Mouse (Mus musculus) MEL-GATA-1-ER (cell line): ENCODE measurements around the gene Xdh.

ENCODE experiments used
- DNase-seq: peaks from one replicate; pipeline ENCODE4 v3.0.0-alpha.2; 2012; ENCODE audit warnings: low read depth; ENCODE audit errors: extremely low read depth

Gene Xdh

GRCm38 (mm10) chr17:73950062-73950735 is at the start of gene Xdh:
Gene Xdh (minus strand): TSS chr17:73950196.
- DNase-seq, result no peak

GRCm38 (mm10) chr17:73995907-73996645 is 46.1 kb upstream of the Xdh start:
- no peak for DNase-seq

GRCm38 (mm10) chr17:73991264-73991663 is 41.3 kb upstream of the Xdh start:
- no peak for DNase-seq

- DNase-seq, result no peak
Measured at GRCm38 (mm10) chr17:73986571-73986970, 36.6 kb upstream of the Xdh start.

- no peak for DNase-seq
Measured at GRCm38 (mm10) chr17:73985936-73986335, 35.9 kb upstream of the Xdh start.

GRCm38 (mm10) chr17:73984508-73984907 is 34.5 kb upstream of the Xdh start:
- no peak for DNase-seq

- no peak for DNase-seq
Measured at GRCm38 (mm10) chr17:73982871-73983270, 32.9 kb upstream of the Xdh start.

GRCm38 (mm10) chr17:73976066-73976465 is 26.1 kb upstream of the Xdh start:
- DNase-seq, result no peak

GRCm38 (mm10) chr17:73972648-73973047 is 22.7 kb upstream of the Xdh start:
- DNase-seq, result no peak

- no peak for DNase-seq
Measured at GRCm38 (mm10) chr17:73971291-73971690, 21.3 kb upstream of the Xdh start.

GRCm38 (mm10) chr17:73970361-73971027 is 20.5 kb upstream of the Xdh start:
- no peak for DNase-seq

- no peak for DNase-seq
Measured at GRCm38 (mm10) chr17:73964856-73965255, 14.9 kb upstream of the Xdh start.

GRCm38 (mm10) chr17:73962628-73963043 is 12.6 kb upstream of the Xdh start:
- DNase-seq, result no peak

- DNase-seq, result no peak
Measured at GRCm38 (mm10) chr17:73961801-73962403, 11.9 kb upstream of the Xdh start.

- DNase-seq, result no peak
Measured at GRCm38 (mm10) chr17:73960745-73961144, 10.7 kb upstream of the Xdh start.

GRCm38 (mm10) chr17:73952103-73952521 is 2.1 kb upstream of the Xdh start:
- DNase-seq, result no peak

GRCm38 (mm10) chr17:73950970-73951369 is 974 bp upstream of the Xdh start:
- DNase-seq, result no peak

- DNase-seq, result peak; percentile 5
Measured at GRCm38 (mm10) chr17:73949498-73949897, 498 bp downstream of the Xdh start.

- no peak for DNase-seq
Measured at GRCm38 (mm10) chr17:73948801-73949200, 1.2 kb downstream of the Xdh start.

- DNase-seq, result no peak
Measured at GRCm38 (mm10) chr17:73948039-73948438, 2.0 kb downstream of the Xdh start.

- DNase-seq, result no peak
Measured at GRCm38 (mm10) chr17:73946856-73947255, 3.1 kb downstream of the Xdh start.

- DNase-seq, result no peak
Measured at GRCm38 (mm10) chr17:73944661-73945060, 5.3 kb downstream of the Xdh start.
